Mouse (Mus musculus) G1E-ER4 (cell line): ENCODE data around the gene Grrp1. TPM values are rescaled to one million over a fixed set of nuclear protein-coding genes. Genes with fewer than 3 reads are reported as not detected.
A peak's percentile ranks its signal among the peaks of the same experiment; 100 is the strongest.

Experiments used
- GATA1 ChIP-seq: IDR thresholded peaks from one replicate; pipeline ENCODE4 v1.8.0; 2012; ENCODE audit warnings: low read length, inconsistent platforms
- polyA plus RNA-seq: library from polyadenylated mRNA; stranded (reverse); fragments of >175 nt; gene quantifications from 2 replicates; pipeline ENCODE4 v1.2.3, GENCODE M21; 2012

The Grrp1 gene
- polyA plus RNA-seq, 1 experiment: not detected

DNA sequence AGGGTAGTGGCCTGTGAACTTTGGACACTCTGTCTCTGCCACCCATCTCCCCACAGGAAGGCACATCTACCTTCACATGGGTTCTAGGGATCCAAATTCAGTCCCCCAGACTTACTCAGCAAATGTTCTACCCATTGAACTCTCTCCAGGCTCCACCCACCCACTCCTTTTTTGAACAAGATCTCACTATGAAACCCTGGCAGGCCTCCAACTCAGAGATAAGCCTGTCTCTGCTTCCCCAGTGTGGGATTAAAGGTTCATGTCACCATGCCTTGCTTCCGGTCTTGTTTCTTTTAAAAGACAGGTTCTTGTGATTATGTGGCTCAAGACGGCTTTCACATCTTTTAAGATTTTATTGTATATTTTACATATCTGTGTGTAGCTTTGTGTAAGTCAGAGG lies 31.0 kb upstream of the Grrp1 start:
- TF ChIP-seq GATA1: no peak

DNA sequence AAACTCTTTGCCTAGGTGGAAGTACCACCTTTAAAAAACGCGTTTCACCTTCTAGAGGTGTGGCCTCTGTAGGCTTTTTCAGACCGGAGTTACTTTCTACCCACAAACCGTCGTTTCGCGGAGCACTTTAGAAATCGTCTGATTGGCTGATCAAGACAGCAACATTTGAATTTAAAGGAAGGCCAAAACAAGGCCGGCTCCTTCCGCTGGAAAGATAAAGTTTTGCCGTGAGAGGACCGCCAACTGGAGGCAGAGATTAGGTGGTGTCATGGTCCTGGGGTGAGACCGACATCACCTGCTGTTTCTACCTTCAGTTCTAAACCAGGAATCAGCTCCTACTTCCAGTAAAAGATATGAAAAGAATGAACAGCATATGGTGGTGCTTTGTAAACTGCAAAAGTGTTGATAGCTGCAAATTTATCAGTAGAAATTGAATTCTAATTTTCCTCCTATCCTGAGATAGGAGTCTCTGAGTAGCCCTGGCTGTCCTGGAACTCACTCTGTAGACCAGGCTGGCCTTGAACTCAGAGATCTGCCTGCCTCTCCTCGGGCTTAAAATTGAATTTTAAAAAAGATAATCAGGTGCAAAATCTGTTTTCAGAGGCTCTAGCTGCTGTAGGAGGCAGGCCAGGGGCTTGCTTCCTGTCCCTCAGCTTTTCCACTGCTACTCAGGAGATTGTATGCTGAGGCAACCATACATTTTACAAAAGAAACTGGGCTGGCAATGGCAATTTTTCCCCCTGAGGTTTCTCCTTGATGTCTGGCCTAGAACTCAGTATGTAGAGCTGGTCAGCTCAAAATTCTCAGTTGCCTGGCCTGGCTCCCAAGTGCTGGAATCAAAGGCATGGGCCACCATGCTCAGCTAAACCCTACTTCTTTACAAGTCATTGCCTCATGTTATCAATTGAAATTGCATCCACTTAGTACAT lies 19.8 kb upstream of the Grrp1 start:
- peak; percentile 12 for TF ChIP-seq GATA1

GRCm38 (mm10) chr4:134272731-134273416 lies 19.0 kb upstream of the Grrp1 start:
- no peak for TF ChIP-seq GATA1

GRCm38 (mm10) chr4:134271979-134272378 lies 18.1 kb upstream of the Grrp1 start:
- no peak for TF ChIP-seq GATA1

GRCm38 (mm10) chr4:134268102-134268655 lies 14.3 kb upstream of the Grrp1 start:
- TF ChIP-seq GATA1: no peak

GRCm38 (mm10) chr4:134265860-134266585 lies 12.1 kb upstream of the Grrp1 start:
- no peak for TF ChIP-seq GATA1

DNA sequence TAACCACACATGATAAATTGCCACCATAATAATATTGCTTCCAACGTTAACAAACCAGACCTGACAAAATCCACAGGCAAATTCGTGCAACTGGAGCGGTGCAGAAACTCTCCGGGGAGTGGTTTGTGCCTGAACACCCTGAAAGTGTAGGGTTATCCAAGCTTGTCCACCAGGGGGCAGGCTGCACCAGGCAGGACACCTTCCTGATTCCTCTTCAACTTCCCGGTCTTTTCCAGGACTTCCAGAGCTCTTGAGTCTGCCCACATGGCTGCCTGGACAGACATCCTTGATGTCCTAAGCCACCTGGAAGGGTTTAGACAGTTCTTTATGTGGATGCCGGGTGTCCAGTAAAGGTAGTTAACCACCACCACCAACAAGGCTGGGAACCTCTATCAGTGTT lies 9.3 kb upstream of the Grrp1 start:
- no peak for TF ChIP-seq GATA1

DNA sequence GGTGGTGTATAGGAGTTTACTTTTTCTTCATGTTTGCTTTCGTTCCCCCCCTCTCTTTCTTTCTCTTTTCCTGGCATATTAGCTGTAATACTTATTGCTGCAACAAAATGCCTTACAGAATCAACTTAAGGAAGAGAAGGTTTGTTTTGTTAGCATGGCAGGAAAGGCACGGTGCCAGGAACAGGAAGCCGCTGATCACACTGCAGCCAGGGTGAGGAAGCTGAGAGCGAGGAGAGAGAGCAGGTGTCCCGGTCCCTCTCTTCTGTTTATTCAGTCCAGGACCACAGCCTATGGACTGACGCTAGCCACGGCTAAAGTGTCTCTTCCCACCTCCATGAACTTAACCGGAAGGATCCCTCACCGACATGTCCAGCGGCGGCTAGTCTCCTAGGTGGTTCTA lies 4.4 kb upstream of the Grrp1 start:
- no peak for TF ChIP-seq GATA1

- TF ChIP-seq GATA1: no peak
Measured at GRCm38 (mm10) chr4:134257198-134258009, 3.5 kb upstream of the Grrp1 start.

DNA sequence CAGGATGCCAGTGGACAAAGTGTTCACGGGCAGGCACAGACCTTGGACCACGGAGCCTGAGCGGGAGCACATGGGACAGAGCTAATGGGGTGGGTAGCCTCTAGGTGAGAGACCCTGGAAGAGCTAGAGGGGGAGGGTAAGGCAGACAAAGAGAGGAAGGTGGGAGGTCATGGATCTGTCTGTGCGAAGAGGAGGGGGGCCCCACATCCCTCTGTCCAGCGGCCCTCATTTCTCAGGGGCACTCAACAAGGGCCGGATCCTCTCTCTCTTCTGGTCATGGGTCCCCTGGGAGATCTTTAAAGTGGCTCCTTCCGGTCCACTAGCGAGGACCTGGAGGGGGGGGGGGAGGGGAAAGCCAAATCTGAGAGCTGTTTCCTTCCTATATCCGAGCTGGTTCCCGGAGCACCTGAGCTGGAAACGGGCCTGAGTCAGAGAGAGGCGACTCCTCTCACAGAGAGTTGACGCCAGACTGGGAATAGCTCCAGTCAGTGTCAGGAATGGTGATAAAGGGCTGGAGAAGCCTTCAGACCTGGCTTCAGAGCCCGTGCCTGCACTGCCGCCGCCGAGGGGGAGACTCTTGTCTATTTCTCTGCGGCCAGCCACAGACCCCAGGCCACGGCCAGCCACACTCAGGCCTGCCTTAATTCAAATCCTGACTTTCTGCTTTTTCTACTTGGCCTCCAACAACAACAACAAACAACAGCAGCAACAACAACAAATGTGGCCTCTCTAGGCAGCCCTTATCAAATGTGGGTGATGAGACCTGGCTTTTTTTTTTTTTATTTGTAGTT lies 2.7 kb upstream of the Grrp1 start:
- TF ChIP-seq GATA1: no peak

- no peak for TF ChIP-seq GATA1
Measured at GRCm38 (mm10) chr4:134255854-134256253, 1.9 kb upstream of the Grrp1 start.

DNA sequence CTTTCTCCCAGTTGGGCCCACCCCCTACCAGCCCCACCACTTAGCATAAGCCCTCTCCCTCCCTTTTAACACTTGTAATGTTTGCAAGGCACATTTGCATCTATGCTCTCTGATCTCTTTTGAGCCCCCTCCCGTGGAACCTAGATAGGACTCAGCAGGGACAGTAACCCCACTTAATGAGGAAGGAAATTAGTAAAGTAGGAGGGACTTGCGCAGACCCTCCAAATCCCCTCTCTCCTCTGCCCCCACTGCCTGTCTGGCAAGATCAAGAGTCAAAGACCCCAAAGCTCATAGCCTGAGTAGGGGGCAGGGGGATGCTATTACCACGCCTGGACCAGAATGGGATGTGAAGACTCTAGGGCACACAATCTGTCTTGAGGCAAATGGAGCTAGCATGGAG lies 929 bp upstream of the Grrp1 start:
- TF ChIP-seq GATA1: no peak

DNA sequence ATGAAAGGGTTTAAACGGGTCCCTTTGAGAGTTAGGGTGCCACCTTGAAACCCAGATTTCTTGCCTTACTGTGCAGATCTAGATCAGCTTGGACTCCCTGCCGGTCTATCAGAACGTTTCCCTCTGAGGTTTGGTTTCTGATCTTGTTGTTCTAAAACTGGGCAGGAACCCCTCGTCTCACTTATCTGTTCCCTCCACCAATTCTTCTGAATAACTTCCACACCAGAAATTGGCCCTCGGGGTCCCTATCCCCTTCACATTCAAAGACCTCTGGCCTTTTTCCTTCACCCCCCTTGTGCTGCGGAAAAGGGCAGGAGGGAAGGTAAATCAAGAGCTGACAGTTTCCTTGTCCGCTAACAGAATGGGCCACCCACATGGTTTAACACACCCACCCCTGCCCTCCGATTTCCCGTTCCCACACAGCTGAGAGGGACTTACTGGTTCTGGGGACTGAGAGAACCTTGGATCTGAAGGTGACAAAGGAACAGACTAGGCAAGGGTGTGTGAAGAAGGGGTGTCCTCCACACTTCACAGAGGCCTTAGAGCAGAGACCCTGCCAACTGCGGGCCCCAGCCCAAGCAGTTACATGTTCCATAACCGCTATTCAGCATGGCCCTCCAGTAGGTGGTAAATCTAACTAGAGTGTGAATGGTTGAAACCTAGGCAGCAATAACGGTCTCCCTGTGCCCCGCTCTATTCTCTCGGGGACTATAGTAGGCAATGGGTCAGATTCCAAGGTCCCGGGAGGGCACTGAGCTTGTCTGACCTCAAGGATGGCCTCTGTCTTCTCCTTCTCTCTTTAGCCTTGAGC lies 790 bp downstream of the Grrp1 start:
- no peak for TF ChIP-seq GATA1
